Mouse (Mus musculus) hindbrain, embryonic 11.5 days (tissue): ENCODE results near the gene Foxr1. TPM values are rescaled to one million over a fixed set of nuclear protein-coding genes. Genes with fewer than 3 reads are reported as not detected.
A peak's percentile ranks its signal among the peaks of the same experiment; 100 is the strongest.

ENCODE experiments used
- ATAC-seq: fragments of 200-750 bp; cut with Nextera tagmentation; 2 replicates; pipeline ENCODE4 v1.8.0; 2017; ENCODE audit warnings: mild to moderate bottlenecking, moderate TSS enrichment, moderate library complexity; ENCODE audit not compliant: low FRiP score
- DNase-seq: peaks from one replicate; pipeline ENCODE4 v3.0.0-alpha.2; 2015; ENCODE audit warnings: low spot score
- H3K27ac ChIP-seq: fragments of 300-500 bp; sonication (generic); 2 replicates; pipeline ENCODE4 v1.5.1; 2014; ENCODE audit warnings: mild to moderate bottlenecking, low read depth, low read length
- H3K27me3 ChIP-seq: fragments of 300-500 bp; sonication (generic); 2 replicates; pipeline ENCODE4 v1.6.1; 2014; ENCODE audit warnings: mild to moderate bottlenecking, low read length, moderate library complexity, mixed read lengths; ENCODE audit not compliant: control insufficient read depth, insufficient read depth
- H3K36me3 ChIP-seq: fragments of 300-500 bp; sonication (generic); 2 replicates; pipeline ENCODE4 v1.6.1; 2014; ENCODE audit warnings: mild to moderate bottlenecking, low read length, moderate library complexity, mixed read lengths; ENCODE audit not compliant: control insufficient read depth, insufficient read depth
- H3K4me1 ChIP-seq: fragments of 300-500 bp; sonication (generic); replicated peaks from 2 replicates; pipeline ENCODE4 v1.6.1; 2014; ENCODE audit warnings: low read length, mixed read lengths; ENCODE audit not compliant: control insufficient read depth, insufficient read depth
- H3K4me2 ChIP-seq: fragments of 300-500 bp; sonication (generic); replicated peaks from 2 replicates; pipeline ENCODE4 v1.6.1; 2014; ENCODE audit warnings: mild to moderate bottlenecking, low read depth, low read length
- H3K4me3 ChIP-seq: fragments of 300-500 bp; sonication (generic); 2 replicates; pipeline ENCODE4 v1.5.1; 2014; ENCODE audit warnings: low read depth, low read length
- H3K9ac ChIP-seq: fragments of 300-500 bp; sonication (generic); 2 replicates; pipeline ENCODE4 v1.6.1; 2014; ENCODE audit warnings: low read depth, low read length
- H3K9me3 ChIP-seq: fragments of 300-500 bp; sonication (generic); 2 replicates; pipeline ENCODE4 v1.6.1; 2016; ENCODE audit warnings: low read length; ENCODE audit not compliant: control insufficient read depth
- whole genome bisulfite sequencing: fragments of 180-500 bp; shearing (Covaris S2); extraction: QIAGEN DNeasy Blood & Tissue Kit; methylation state at CpG from one replicate; pipeline ENCODE4 v1.1.7; 2014; 5-methylcytosine and 5-hydroxymethylcytosine counted together
- polyA plus RNA-seq: library from polyadenylated mRNA; unstranded; fragments of >200 nt; fragmentation: Nextera tagmentation; extraction: Ambion mirVana; gene quantifications from 2 replicates; pipeline ENCODE4 v1.2.1, GENCODE M21; 2014

Gene Foxr1
- polyA plus RNA-seq, 1 experiment from 2014 or later: not detected

DNA sequence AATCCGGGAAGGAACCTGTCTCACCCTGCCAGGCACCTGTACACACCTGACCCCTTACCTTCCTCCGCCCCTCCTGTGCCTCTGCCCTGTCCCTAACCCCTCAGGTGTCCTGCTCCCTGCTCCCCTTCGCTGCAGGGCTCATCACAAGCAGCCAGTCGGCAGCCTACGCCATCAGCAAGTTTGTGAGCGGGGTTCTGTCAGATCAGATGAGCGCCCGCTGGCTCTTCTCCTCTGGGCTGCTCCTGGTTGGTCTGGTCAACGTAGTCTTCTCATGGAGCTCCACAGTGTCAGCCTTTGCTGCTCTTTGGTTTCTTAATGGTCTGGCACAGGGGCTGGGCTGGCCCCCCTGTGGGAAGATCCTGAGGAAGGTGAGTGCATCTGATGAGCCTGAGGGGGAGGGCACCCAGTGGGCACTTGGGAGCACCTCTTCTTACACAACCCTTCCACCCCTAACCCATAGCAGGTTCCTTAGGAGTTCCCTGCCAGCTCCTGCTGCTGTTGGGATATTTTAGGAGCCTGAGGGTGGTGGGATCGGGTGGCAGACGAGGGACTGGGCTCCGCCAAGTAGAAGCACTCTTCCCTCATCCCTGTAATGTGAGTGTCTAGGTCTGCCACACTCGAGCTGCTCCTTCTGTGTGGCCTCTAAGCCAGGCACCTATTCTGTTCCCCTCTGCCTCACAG is 41.7 kb downstream of the Foxr1 start:
- 88% methylated on average over 13 of the region's 13 CpGs for WGBS
- H3K27ac ChIP-seq: no peak overlapping the region
- no peaks in the 10 kb centered on the region for H3K9me3 ChIP-seq
- H3K9ac ChIP-seq: no peak overlapping the region
- DNase-seq (no peak), ATAC-seq (no peak)
- H3K4me3 ChIP-seq: no peak overlapping the region
- H3K4me2 ChIP-seq: no peak overlapping the region
- no peaks in the 10 kb centered on the region; the same call in 1 of the 2 replicates for H3K36me3 ChIP-seq
- peaks cover 3% of the 10 kb centered on the region; the same call in 1 of the 2 replicates for H3K4me1 ChIP-seq
- H3K27me3 ChIP-seq: no peaks in the 10 kb centered on the region

DNA sequence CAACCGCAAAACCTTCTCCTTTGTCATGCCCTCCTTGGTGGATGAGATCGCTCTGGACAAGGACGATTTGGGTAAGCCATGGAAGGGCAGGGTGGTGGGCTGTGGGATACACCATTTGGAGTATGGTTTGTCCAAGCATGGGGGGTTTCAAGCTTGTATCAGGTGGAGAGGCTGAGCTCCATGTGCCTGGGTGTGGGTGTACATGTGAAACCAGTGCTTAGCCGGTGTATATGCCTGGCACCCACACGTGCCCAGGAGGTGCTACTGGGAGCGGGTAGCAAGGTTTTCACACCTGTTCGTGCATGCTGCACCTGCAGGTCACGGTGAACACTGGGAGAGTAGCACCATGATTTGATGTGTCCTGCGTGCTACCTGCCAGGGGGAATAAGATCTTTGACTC is 42.4 kb downstream of the Foxr1 start:
- Histone ChIP-seq H3K9ac (peak overlapping the region; percentile 13; the same call in 1 of the 2 replicates), H3K4me1 (peaks cover 3% of the 10 kb centered on the region; the same call in 1 of the 2 replicates), H3K9me3 (no peaks in the 10 kb centered on the region), H3K4me3 (peak overlapping the region; percentile 79; the same call in 1 of the 2 replicates), H3K36me3 (no peaks in the 10 kb centered on the region; the same call in 1 of the 2 replicates), H3K4me2 (peak overlapping the region; percentile 95), H3K27ac (peak overlapping the region; percentile 44; the same call in 1 of the 2 replicates), H3K27me3 (no peaks in the 10 kb centered on the region)
- WGBS: 86% methylated on average over 9 of the region's 9 CpGs
- ATAC-seq: no peak
- DNase-seq: no peak

DNA sequence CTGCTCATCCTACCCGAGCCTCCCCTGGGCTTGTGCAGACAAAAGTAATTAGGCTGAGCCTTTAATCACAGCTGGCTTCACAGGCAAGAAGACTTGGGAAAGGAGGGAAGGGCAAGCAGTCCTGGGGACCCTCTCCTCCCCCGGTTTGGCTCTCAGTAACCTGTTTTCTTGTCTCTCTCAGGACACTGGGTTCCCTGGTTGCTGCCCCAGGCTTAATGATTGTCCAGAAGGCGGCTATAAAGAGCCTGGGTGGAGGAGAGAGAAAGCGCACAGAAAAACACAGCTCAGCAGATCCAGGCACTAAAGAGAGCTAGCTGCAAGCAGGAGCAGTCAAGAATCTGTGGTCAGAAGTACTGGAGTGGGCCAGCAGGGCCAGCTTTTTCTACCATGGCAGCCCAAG is 42.8 kb downstream of the Foxr1 start:
- Histone ChIP-seq H3K9ac (peak overlapping the region; percentile 13; the same call in 1 of the 2 replicates), H3K4me2 (peak overlapping the region; percentile 95), H3K36me3 (no peaks in the 10 kb centered on the region), H3K4me1 (peaks cover 3% of the 10 kb centered on the region; the same call in 1 of the 2 replicates), H3K4me3 (peak overlapping the region; percentile 79; the same call in 1 of the 2 replicates), H3K9me3 (no peaks in the 10 kb centered on the region), H3K27ac (peak overlapping the region; percentile 44; the same call in 1 of the 2 replicates), H3K27me3 (no peaks in the 10 kb centered on the region)
- WGBS: 17% methylated on average over 4 of the region's 4 CpGs
- DNase-seq: peak; percentile 31
- ATAC-seq: no peak

- no peaks in the 10 kb centered on the region for H3K27me3 ChIP-seq
- peak within 1 kb of the TSS; percentile 77 for H3K27ac ChIP-seq
- peak; percentile 99 for ATAC-seq
- peaks cover 3% of the 10 kb centered on the region; the same call in 1 of the 2 replicates for H3K4me1 ChIP-seq
- peak within 1 kb of the TSS; percentile 80 for H3K9ac ChIP-seq
- under 1% methylated on average over 43 of the region's 43 CpGs for WGBS
- H3K4me2 ChIP-seq: peak within 1 kb of the TSS; percentile 95
- peak; percentile 86 for DNase-seq
- H3K36me3 ChIP-seq: no peaks in the 10 kb centered on the region
- H3K9me3 ChIP-seq: no peaks in the 10 kb centered on the region
- H3K4me3 ChIP-seq: peak within 1 kb of the TSS; percentile 79
Observed at GRCm38 (mm10) chr9:44396684-44397411, 44.1 kb downstream of the Foxr1 start, which contains the start of gene Slc37a4. Gene Slc37a4 (plus strand): TSS chr9:44396852.

GRCm38 (mm10) chr9:44391466-44391865 is 49.5 kb downstream of the Foxr1 start:
- Histone ChIP-seq H3K9ac (no peak overlapping the region), H3K4me2 (no peak overlapping the region), H3K36me3 (peaks cover 18% of the 10 kb centered on the region), H3K27ac (no peak overlapping the region), H3K9me3 (no peaks in the 10 kb centered on the region), H3K4me1 (no peaks in the 10 kb centered on the region), H3K4me3 (no peak overlapping the region), H3K27me3 (no peaks in the 10 kb centered on the region)
- DNase-seq: peak; percentile 84
- WGBS: 47% methylated on average over 4 of the region's 4 CpGs
- 0 out of 2 replicates have a peak, but pooled peaks have one; percentile 47 for ATAC-seq

DNA sequence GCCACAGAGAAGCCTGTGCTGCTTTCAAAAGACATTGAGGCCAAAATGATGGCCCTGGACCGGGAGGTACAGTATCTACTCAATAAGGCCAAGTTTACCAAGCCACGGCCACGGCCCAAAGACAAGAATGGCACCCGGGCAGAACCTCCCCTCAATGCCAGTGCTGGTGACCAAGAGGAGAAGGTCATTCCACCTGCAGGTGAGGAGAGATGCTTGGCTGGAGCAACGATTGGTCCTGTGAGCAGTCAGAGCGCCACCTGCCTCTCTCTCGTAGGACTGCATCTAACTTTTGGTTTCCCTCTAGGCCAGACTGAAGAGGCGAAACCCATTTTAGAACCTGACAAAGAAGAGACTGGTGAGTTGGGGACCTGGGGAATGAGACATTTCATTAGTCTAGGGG is 51.7 kb downstream of the Foxr1 start:
- H3K4me2 ChIP-seq: no peak overlapping the region
- no peak overlapping the region for H3K9ac ChIP-seq
- no peaks in the 10 kb centered on the region for H3K4me1 ChIP-seq
- peaks cover 27% of the 10 kb centered on the region for H3K36me3 ChIP-seq
- no peaks in the 10 kb centered on the region for H3K9me3 ChIP-seq
- DNase-seq: peak; percentile 68
- no peaks in the 10 kb centered on the region for H3K27me3 ChIP-seq
- H3K4me3 ChIP-seq: no peak overlapping the region
- no peak for ATAC-seq
- WGBS: 61% methylated on average over 8 of the region's 8 CpGs
- no peak overlapping the region for H3K27ac ChIP-seq

DNA sequence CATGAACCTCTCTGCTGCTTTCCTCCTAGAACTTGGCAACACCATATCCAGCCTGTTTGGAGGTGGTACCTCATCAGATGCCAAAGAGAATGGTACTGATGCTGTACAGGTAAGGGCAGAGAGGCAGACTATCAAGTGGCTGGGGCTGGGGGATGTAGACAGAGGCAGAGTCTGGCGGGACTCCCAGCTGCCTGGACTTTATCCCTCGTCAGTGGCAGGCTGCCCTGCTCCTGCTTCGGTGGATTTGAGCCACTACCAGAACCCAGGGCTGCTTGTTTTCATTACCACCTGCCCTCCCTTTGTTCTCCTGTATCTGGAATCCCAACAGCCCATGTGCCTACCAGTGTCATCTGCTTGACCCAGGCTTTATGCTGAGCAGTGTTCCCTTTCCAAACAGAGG is 53.7 kb downstream of the Foxr1 start:
- 89% methylated on average over 3 of the region's 3 CpGs for WGBS
- Histone ChIP-seq H3K9me3 (no peaks in the 10 kb centered on the region), H3K4me2 (no peak overlapping the region), H3K27ac (no peak overlapping the region), H3K4me3 (no peak overlapping the region), H3K27me3 (no peaks in the 10 kb centered on the region), H3K9ac (no peak overlapping the region), H3K36me3 (peaks cover 39% of the 10 kb centered on the region), H3K4me1 (no peaks in the 10 kb centered on the region)
- DNase-seq: no peak
- ATAC-seq: no peak

DNA sequence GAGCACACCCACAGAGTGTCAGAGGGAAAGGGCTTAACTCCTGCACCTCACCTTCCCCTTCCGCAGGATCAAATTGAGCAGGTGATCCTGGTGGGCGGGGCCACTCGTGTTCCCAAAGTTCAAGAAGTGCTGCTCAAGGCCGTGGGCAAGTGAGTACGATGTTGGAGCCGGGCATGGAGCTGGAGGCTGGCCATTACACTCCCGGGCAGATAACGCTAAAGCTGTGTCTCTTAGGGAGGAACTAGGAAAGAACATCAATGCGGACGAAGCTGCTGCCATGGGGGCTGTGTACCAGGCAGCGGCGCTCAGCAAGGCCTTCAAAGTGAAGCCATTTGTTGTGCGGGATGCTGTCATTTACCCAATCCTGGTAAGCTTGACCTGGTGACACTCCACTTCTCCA is 56.3 kb downstream of the Foxr1 start:
- H3K36me3 ChIP-seq: peaks cover 44% of the 10 kb centered on the region
- ATAC-seq (no peak), DNase-seq (no peak)
- H3K27ac ChIP-seq: no peak overlapping the region
- no peak overlapping the region for H3K4me2 ChIP-seq
- H3K4me1 ChIP-seq: peaks cover 8% of the 10 kb centered on the region; the same call in 1 of the 2 replicates
- no peaks in the 10 kb centered on the region for H3K27me3 ChIP-seq
- no peak overlapping the region for H3K4me3 ChIP-seq
- no peak overlapping the region for H3K9ac ChIP-seq
- WGBS: 93% methylated on average over 13 of the region's 13 CpGs
- no peaks in the 10 kb centered on the region for H3K9me3 ChIP-seq
